Mouse (Mus musculus) kidney, embryonic 16.5 days (tissue): Measurements from ENCODE around the gene Dgke. TPM values are rescaled to one million over a fixed set of nuclear protein-coding genes. Genes with fewer than 3 reads are reported as not detected.
"Not testable (repeated sequence)": the region's sequence is repeated elsewhere in the genome, so short reads cannot be mapped to it uniquely, and the experiment has no call there.

Experiments
- ATAC-seq: fragments of 200-750 bp; cut with Nextera tagmentation; 2 replicates; pipeline ENCODE4 v1.8.0; 2017; ENCODE audit warnings: moderate TSS enrichment; ENCODE audit not compliant: low FRiP score, low TSS enrichment
- H3K27ac ChIP-seq: fragments of 300-500 bp; sonication (generic); 2 replicates; pipeline ENCODE4 v1.5.1; 2014; ENCODE audit warnings: low read length
- H3K27me3 ChIP-seq: fragments of 300-500 bp; sonication (generic); 2 replicates; pipeline ENCODE4 v1.6.1; 2014; ENCODE audit warnings: low read length, control low read depth, mixed read lengths; ENCODE audit not compliant: insufficient read depth
- H3K36me3 ChIP-seq: fragments of 300-500 bp; sonication (generic); 2 replicates; pipeline ENCODE4 v1.6.1; 2014; ENCODE audit warnings: low read length, control low read depth, mixed read lengths; ENCODE audit not compliant: insufficient read depth
- H3K4me1 ChIP-seq: fragments of 300-500 bp; sonication (generic); 2 replicates; pipeline ENCODE4 v1.6.1; 2014; ENCODE audit warnings: low read length, control low read depth, mixed read lengths; ENCODE audit not compliant: insufficient read depth
- H3K4me2 ChIP-seq: fragments of 300-500 bp; sonication (generic); replicated peaks from 2 replicates; pipeline ENCODE4 v1.6.1; 2014; ENCODE audit warnings: low read depth, low read length
- H3K4me3 ChIP-seq: fragments of 300-500 bp; sonication (generic); 2 replicates; pipeline ENCODE4 v1.5.1; 2014; ENCODE audit warnings: mild to moderate bottlenecking, low read length
- H3K9ac ChIP-seq: fragments of 300-500 bp; sonication (generic); replicated peaks from 2 replicates; pipeline ENCODE4 v1.6.1; 2014; ENCODE audit warnings: low read length
- H3K9me3 ChIP-seq: fragments of 300-500 bp; sonication (generic); 2 replicates; pipeline ENCODE4 v1.6.1; 2016; ENCODE audit warnings: low read length, control low read depth
- WGBS: fragments of 180-500 bp; shearing (Covaris S2); extraction: QIAGEN DNeasy Blood & Tissue Kit; methylation state at CpG from one replicate; pipeline ENCODE4 v1.1.7; 2014; 5-methylcytosine and 5-hydroxymethylcytosine counted together
- polyA plus RNA-seq: library from polyadenylated mRNA; unstranded; fragments of >200 nt; fragmentation: Nextera tagmentation; extraction: Ambion mirVana; gene quantifications from 2 replicates; pipeline ENCODE4 v1.2.1, GENCODE M21; 2015

Gene Dgke
- polyA plus RNA-seq, 1 experiment from 2014 or later: 4.0 TPM

GRCm38 (mm10) chr11:89045501-89045900, 21.1 kb downstream of the Dgke start:
- not testable (repeated sequence) for H3K4me3 ChIP-seq, H3K4me2 ChIP-seq, H3K9ac ChIP-seq, ATAC-seq, H3K27me3 ChIP-seq, H3K4me1 ChIP-seq, H3K27ac ChIP-seq
- WGBS: 96% methylated on average over 3 of the region's 3 CpGs
- peaks cover 64% of the 10 kb centered on the region for H3K36me3 ChIP-seq
- H3K9me3 ChIP-seq: peaks cover 11% of the 10 kb centered on the region

DNA sequence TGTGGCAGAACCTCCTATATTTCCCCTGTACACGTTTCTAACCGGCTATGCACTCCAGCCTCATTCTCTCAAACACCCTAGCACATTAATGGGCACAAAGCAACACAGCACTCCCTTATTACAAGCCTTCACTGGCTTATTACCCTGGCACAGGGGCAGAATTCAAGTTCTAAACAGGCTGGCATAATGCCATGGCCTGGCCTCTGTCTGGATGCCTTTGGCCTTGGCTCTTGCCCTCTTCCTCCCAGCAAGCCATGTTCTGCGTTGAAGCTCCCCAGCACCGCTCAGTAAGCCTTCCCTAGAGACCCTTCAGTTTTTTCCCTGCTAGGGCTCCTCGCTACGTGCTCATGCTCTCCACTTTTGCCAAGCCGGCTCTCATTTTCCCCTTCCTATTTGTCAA, 23.6 kb downstream of the Dgke start:
- H3K9me3 ChIP-seq: peaks cover 11% of the 10 kb centered on the region
- H3K4me1 ChIP-seq: no peaks in the 10 kb centered on the region
- no peaks in the 10 kb centered on the region for H3K27me3 ChIP-seq
- no peak overlapping the region for H3K4me3 ChIP-seq
- H3K36me3 ChIP-seq: peaks cover 65% of the 10 kb centered on the region
- ATAC-seq: no peak
- no peak overlapping the region for H3K27ac ChIP-seq
- H3K4me2 ChIP-seq: no peak overlapping the region
- no peak overlapping the region for H3K9ac ChIP-seq
- 92% methylated on average over 7 of the region's 7 CpGs for WGBS

DNA sequence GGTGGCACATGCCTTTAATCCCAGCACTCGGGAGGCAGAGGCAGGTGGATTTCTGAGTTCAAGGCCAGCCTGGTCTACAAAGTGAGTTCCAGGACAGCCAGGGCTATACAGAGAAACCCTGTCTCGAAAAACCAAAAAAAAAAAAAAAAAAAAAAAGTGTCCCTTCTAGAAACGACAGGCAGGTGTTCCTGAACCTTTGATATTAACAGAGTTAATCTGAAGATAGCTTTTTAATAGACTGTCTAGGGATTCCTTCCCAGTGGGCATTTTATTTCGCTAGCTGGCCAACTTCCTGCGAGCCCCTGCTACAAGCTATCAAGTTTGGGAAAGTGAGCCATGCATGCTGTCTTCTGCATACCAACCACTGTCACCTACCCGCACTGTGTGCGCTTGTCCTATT, 25.6 kb downstream of the Dgke start:
- H3K4me1 ChIP-seq, H3K4me3 ChIP-seq, H3K4me2 ChIP-seq, H3K9ac ChIP-seq, ATAC-seq, H3K27ac ChIP-seq, H3K27me3 ChIP-seq: not testable (repeated sequence)
- 90% methylated on average over 6 of the region's 7 CpGs for WGBS
- Histone ChIP-seq H3K36me3 (peaks cover 52% of the 10 kb centered on the region), H3K9me3 (peaks cover 11% of the 10 kb centered on the region)

GRCm38 (mm10) chr11:89039325-89039724, 27.3 kb downstream of the Dgke start:
- ATAC-seq: no peak
- no peak overlapping the region for H3K9ac ChIP-seq
- no peaks in the 10 kb centered on the region for H3K9me3 ChIP-seq
- H3K36me3 ChIP-seq: peaks cover 35% of the 10 kb centered on the region
- no peaks in the 10 kb centered on the region for H3K4me1 ChIP-seq
- WGBS: 37% methylated on average over 3 of the region's 3 CpGs
- H3K27me3 ChIP-seq: no peaks in the 10 kb centered on the region
- no peak overlapping the region for H3K4me2 ChIP-seq
- H3K27ac ChIP-seq: no peak overlapping the region
- no peak overlapping the region for H3K4me3 ChIP-seq

- H3K27ac ChIP-seq: no peak overlapping the region
- H3K9ac ChIP-seq: no peak overlapping the region
- no peak overlapping the region for H3K4me2 ChIP-seq
- H3K4me3 ChIP-seq: no peak overlapping the region
- H3K27me3 ChIP-seq: no peaks in the 10 kb centered on the region
- peaks cover 34% of the 10 kb centered on the region for H3K36me3 ChIP-seq
- no peaks in the 10 kb centered on the region for H3K4me1 ChIP-seq
- no peaks in the 10 kb centered on the region for H3K9me3 ChIP-seq
- WGBS: 89% methylated on average over 6 of the region's 6 CpGs
- ATAC-seq: no peak
Observed at GRCm38 (mm10) chr11:89038496-89038895, 28.2 kb downstream of the Dgke start.

- H3K4me2 ChIP-seq: no peak overlapping the region
- H3K9ac ChIP-seq: no peak overlapping the region
- H3K27ac ChIP-seq: no peak overlapping the region
- H3K27me3 ChIP-seq: no peaks in the 10 kb centered on the region
- no peak overlapping the region for H3K4me3 ChIP-seq
- WGBS: 76% methylated on average over 3 of the region's 3 CpGs
- H3K4me1 ChIP-seq: no peaks in the 10 kb centered on the region
- ATAC-seq: no peak
- H3K36me3 ChIP-seq: peaks cover 13% of the 10 kb centered on the region
- H3K9me3 ChIP-seq: no peaks in the 10 kb centered on the region
Observed at GRCm38 (mm10) chr11:89035552-89035951, 31.1 kb downstream of the Dgke start.

- ATAC-seq: no peak
- no peaks in the 10 kb centered on the region for H3K27me3 ChIP-seq
- no peak overlapping the region for H3K9ac ChIP-seq
- H3K4me1 ChIP-seq: no peaks in the 10 kb centered on the region
- no peaks in the 10 kb centered on the region for H3K9me3 ChIP-seq
- H3K36me3 ChIP-seq: peaks cover 3% of the 10 kb centered on the region; the same call in 1 of the 2 replicates
- H3K4me2 ChIP-seq: no peak overlapping the region
- no peak overlapping the region for H3K4me3 ChIP-seq
- H3K27ac ChIP-seq: no peak overlapping the region
Observed at GRCm38 (mm10) chr11:89034592-89034991, 32.1 kb downstream of the Dgke start.

GRCm38 (mm10) chr11:89031189-89031588, 35.5 kb downstream of the Dgke start:
- 26% methylated on average over 1 of the region's 1 CpGs for WGBS
- H3K27ac ChIP-seq: no peak overlapping the region
- H3K4me1 ChIP-seq: 0 out of 2 replicates have a peak, but pooled peaks cover 5% of the 10 kb centered on the region
- H3K4me2 ChIP-seq: no peak overlapping the region
- ATAC-seq: peak; percentile 57; the same call in 1 of the 2 replicates
- no peak overlapping the region for H3K4me3 ChIP-seq
- no peaks in the 10 kb centered on the region for H3K27me3 ChIP-seq
- H3K9me3 ChIP-seq: no peaks in the 10 kb centered on the region
- no peaks in the 10 kb centered on the region for H3K36me3 ChIP-seq
- H3K9ac ChIP-seq: no peak overlapping the region

DNA sequence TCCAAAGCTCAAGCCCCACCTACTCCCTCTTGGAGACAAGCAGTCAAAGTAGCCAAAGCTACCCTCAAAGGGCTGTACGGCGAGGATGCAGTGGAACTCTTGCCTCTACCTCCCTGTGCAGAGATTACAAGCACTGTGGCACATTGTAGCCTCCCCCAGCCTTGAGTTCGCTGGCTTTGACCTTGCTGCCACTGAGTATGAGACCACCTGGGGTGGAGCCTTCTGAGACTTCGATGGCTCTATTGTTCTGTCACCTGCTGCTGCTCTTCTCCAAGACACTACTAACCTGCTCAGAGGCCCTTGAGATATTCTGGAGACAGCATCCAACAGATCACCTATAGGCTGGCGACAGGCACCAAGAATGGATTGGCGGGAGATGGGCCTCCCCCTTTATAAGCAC, 36.1 kb downstream of the Dgke start:
- no peaks in the 10 kb centered on the region for H3K9me3 ChIP-seq
- no peak overlapping the region for H3K4me3 ChIP-seq
- no peaks in the 10 kb centered on the region for H3K27me3 ChIP-seq
- no peak overlapping the region for H3K27ac ChIP-seq
- WGBS: 78% methylated on average over 6 of the region's 6 CpGs
- 0 out of 2 replicates have a peak, but pooled peaks cover 5% of the 10 kb centered on the region for H3K4me1 ChIP-seq
- H3K36me3 ChIP-seq: no peaks in the 10 kb centered on the region
- no peak overlapping the region for H3K9ac ChIP-seq
- no peak overlapping the region for H3K4me2 ChIP-seq
- ATAC-seq: no peak

- H3K4me2 ChIP-seq: no peak overlapping the region
- 48% methylated on average over 10 of the region's 10 CpGs for WGBS
- H3K36me3 ChIP-seq: no peaks in the 10 kb centered on the region
- H3K4me3 ChIP-seq: no peak overlapping the region
- no peaks in the 10 kb centered on the region for H3K27me3 ChIP-seq
- no peaks in the 10 kb centered on the region for H3K9me3 ChIP-seq
- ATAC-seq: no peak
- H3K9ac ChIP-seq: no peak overlapping the region
- peaks cover 12% of the 10 kb centered on the region for H3K4me1 ChIP-seq
- H3K27ac ChIP-seq: 0 out of 2 replicates have a peak overlapping the region, but pooled peaks have one; percentile 34
Observed at GRCm38 (mm10) chr11:89028871-89029405, 37.7 kb downstream of the Dgke start.
